Mouse (Mus musculus) thymus, postnatal 36 days (tissue): ENCODE measurements around the gene Rxra.

Experiments used
- DNase-seq, 2 experiments: peaks; one replicate each; pipeline ENCODE4 v3.0.0; 2022; ENCODE audit warnings: mixed read lengths in 2 of 2

Gene Rxra

DNA sequence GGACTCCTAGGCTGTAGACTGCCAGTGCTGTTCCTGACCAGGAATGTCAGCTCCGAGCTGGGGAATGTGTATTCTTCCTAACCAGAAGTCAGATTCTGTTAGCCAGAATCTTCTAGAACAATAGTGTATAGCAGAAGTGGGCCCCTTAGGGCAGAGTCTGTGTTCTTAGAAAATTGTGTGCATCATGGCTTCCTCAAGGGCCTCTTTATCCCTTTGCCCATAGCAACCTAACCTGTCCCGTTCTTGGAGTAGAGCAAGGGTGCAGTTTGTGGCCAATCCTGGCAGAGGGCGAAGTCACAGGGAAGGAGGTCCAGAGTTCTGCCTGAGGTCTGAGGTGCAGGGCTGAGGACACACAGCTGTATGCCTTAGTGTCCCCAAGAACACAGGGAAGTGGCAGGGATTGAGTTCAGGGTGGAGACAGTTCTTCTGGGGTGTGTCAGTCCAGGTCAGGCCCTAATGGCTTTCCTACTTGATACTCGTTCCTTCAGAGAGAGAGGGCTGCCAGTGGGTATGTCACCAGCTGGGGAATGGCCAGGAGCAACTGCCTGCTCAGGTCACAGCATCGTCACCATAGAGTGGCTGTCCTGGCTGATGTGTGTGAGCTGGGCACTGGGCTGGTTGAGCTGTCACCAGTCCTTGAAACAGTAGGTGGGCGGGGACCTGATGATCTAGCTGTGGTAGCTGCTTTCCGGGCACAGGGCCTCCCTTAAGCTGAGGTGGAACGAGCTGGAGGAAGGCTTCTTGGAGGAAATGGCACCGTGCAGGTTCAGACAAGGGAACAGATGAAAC lies 27.8 kb downstream of the Rxra start:
- DNase-seq: no peak

DNA sequence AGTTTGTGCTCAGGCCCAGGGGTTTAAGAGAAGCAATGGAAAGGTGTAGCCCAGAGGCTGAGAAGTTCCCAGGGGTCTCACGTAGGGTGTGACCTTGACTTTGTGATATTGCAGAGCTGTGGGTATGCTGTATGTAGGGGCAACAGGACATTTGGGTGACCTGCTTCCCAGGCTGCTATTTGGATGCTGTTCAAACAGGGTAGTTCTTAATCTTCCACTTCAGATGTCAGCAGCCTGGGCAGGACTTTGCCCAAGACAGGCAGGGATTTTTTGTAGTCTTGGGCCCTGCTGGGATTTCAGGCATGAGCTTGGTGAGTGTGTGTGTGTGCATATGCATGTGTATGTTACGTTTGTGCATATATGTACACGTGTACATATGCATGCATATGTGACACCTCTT lies 28.4 kb downstream of the Rxra start:
- no peak for DNase-seq

DNA sequence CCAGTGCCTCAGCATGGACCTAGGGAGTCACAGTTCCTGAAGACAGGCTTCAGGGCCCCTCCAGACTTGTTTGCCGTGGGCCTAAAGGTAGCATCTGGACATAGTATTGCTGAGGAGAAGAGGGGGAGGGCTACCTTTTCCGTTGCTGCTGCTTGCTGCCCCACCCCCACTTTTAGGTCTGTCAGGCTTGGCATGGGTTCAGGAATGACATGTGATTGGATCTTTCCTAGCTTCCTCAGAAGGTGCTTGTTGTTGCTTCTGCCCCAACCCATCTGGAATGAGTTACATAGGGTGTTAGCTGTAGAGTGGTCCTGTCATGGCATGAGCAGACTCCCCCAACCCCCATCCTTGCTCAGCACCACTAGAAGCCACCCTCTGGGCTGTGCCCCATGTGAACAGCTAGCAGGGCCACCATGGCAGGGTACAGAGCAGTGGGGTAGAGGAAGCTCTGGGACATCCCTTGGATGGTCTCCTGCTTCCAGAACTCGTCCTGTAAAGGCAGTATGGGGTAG lies 34.7 kb downstream of the Rxra start:
- no peak for DNase-seq

DNA sequence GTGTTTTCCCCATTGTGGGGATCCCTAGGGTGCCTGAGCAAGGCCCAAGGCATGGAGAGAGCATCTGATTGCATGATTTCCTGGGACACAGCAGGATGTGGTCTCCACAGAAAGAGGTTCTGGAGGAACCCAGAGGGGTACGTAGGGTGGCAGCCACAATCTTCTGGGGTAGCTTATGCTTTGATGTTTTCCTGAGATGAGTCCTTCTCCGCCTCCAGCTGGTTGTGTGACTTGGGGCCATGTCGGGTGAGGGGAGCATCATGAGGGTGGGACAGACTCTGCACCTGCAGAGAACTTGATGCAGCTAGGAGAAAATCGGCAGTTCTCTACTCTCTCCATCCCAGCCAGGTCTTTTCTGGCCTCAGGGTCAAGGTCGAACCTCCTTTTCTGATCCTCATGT lies 36.4 kb downstream of the Rxra start:
- DNase-seq: peak; percentile 16 to 42

DNA sequence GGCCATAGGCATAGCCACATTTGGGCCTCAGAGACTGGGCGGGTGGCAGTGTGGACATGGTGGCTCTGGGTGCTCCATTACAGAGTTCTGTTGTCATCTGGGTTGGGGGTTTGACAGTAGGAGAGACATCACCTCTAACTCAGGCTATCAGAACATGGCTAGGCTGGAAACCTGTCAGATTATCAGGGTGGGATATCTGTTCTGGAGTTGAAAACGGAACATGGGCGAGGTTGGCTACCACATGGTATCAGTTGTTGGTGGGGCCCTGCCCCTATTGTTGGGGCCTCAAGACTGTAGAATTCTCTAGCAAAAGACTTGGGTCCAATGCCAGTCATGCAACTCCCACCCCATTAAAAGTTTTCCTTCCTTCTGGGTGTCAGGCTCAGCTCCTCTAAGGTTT lies 37.1 kb downstream of the Rxra start:
- no peak for DNase-seq

DNA sequence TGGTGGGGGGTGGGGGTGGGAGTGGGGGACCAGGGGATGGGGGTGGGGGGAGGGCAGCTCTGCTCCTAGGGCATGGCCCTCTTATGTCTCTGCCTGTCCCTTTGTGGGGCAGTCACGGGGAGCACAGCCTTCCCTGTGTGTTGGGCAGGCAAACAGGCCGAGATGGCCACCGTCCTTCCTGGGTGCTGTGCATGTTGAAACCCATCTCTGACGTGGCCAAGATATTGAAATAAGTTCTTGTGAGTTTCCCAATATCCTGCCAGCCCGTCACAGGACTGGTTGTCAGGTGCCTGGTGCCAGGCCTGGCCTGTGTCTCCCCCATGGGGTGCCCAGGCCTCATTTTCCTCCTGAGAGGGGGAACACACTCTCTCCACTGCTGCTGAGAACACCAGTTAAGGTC lies 37.9 kb downstream of the Rxra start:
- no peak for DNase-seq

DNA sequence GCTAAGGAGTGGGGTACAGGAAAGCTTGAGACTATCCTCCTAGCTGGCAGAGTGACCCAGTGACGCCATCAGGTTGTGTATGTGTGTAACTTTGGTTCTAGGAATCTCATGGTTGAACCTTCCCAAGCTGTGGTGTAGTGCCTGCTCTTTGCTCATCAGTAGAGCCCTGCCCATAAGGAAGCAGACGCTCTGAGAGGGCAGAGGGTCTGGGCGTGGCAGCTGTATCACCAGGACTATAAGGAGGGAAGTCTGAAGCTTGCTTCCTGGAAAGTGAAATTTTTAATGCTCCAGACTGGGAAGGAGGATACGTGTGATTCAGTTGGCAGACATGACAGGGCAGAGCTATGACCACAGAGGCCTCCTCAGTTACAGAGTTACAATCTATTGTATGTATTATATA lies 39.0 kb downstream of the Rxra start:
- no peak for DNase-seq

DNA sequence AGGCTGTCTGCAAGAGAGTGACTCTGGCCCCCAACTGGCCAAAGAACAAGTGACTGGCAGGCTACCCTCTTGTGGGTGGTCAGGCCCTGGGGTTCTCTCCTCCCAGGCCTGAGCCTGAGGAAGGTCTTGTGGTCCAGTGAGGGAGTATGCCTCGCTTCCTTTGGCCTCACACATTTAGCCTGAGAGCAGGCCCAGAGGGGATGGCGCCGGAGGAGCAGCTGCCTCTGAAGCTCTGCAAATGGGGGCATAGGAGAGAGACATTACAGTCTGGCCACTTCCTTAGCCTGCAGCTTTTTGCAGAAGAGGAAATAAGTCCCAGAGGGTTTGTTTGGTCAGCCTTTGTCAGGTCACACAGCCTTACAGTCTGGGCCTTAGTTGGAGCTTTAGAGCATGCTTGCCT lies 40.1 kb downstream of the Rxra start:
- no peak for DNase-seq

DNA sequence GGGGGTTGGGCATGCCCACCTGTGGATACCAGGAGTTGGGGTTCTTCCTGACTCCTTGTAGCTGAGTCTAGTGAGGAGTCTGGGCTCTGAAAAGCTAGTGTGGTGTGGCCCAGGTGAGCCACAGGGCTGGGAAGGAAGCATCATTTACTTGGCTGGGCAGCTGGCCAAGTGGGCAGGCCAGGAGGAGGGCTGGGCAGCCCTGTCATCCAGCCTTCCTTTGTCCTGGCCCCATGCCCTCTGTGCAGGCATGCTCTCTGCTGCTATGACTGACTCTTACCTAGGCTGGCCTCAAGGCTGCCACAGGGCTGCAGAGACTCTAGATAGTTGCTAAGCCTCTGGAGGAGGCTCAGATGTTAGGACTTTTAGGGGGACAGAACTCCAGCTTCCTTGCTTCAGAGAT lies 42.0 kb downstream of the Rxra start:
- no peak for DNase-seq

DNA sequence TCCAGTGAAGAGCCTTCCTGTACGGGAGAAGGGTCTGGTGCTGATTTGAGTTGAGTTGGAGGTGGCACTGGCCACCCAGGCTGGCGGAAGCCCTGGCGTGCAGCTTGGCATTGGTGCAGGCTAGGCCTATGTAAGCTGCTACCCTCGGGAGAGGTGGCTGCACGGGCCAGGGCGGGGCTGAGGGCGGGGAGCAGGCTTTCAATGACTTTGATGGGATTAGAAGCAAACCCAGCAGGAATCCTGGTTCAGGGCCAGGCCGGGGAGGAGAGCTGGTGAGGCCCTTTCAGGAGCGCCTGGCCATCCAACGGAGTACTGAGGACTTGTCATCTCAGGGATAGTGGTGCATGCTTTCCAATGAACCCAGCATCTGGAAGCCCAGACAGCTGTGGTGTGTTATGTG lies 43.4 kb downstream of the Rxra start:
- no peak for DNase-seq

DNA sequence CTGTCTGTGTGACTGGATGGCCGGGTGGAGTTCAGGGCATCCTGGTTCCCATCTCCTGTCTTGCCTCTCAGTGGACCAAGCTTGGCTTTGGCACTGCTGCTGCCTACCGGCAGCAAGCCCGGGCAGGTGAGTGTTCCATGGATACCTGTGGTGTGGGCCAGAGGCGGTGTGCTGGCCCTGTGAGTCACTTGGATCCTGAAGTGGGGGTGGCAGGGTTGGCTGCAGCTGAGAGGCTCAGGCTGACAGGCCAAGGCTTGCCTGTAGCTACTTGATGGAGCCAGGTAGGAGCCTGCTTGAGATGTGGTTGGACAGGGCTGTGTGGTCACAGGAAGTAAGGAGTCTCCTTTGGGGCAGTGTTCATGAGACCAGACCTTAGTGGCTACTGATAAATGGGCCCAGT lies 45.4 kb downstream of the Rxra start:
- DNase-seq: no peak

DNA sequence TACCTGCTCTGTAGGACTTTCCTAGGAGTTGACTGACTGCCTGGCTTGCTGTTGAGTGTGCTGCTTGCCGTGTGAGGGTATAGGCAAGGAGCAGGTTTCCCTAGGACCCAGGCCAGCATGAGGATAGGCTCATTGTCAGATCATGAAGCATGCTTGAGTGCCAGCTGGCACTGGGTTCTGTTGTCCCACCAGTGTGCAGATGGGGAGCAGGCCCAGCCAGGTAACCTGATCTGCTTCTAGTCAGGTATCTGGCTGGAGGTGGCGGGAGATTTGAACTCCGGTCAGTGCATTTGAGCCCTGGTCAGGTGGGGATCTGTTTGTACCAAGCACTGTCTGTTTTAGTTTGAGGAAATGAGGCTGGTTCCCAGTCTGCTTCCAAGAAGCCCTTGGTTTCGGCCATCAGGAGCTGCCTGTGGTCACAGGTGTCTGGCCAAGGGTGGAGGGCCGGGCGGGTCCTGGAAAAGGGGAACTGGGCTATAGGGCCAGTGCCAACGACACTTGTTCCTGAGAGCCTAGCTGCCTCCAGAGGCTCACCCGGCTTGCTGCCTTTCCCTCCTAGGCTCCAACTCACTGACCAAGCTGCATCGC lies 48.6 kb downstream of the Rxra start:
- no peak for DNase-seq

DNA sequence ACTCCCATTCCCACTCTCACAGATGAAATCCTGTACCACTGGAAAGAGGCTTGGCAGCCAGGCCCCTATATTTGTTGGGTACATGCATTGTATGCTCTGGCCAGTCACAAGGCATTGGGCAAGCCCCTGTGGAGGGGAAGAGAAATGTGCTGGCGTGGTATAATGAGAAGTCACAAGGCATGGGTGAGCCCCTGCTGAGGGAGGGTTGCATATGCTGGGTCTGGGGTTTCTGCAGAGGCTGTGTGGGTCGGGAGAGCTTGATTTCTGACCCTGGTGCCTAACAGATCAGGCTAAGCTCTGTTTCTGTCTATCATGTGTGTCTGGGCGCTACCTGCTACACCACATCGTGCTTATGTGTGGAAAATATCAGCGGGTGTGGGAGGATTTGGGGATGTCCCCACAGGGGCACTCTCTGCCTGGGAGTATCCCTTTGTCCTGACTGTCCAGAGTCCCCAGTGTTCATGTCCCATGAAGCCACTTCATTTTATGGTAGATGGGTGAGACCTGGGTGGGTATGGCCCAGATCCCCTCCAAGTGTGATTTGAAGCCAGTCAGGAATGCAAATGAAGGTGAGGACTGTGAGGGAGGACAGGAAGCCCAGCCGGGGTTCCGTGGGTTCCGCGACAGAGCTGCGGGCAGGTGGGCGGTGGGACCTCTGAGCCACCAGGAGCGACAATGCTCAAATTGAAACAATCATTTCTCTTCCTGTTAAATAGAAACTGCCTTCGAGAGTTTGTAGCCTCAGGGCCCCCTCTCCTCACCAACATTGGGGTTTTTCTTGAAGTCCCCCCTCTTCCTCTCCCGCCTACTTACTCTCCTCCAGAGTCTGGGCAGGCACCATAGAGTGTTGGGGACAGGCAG lies 52.0 kb downstream of the Rxra start:
- DNase-seq: no peak

DNA sequence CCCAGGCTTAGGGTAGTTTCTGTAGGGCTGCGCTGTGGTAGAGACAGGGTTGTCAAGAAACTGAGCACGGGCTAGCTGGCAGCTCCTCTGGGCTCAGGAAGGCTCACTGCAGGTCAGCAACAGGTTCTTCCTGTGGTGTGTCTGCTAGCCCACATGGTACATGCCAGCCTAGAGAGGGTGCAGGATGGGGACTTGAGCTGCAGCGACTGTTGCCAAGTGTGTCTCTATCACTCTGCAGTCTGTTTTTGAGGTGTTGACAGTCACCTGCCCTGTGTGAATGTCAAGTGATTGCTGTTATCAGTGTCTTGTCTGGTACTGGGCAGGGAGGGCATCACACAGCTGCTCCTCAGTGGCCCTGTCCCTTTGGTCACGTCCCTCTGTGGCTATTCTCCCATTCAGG lies 52.8 kb downstream of the Rxra start:
- DNase-seq: no peak

DNA sequence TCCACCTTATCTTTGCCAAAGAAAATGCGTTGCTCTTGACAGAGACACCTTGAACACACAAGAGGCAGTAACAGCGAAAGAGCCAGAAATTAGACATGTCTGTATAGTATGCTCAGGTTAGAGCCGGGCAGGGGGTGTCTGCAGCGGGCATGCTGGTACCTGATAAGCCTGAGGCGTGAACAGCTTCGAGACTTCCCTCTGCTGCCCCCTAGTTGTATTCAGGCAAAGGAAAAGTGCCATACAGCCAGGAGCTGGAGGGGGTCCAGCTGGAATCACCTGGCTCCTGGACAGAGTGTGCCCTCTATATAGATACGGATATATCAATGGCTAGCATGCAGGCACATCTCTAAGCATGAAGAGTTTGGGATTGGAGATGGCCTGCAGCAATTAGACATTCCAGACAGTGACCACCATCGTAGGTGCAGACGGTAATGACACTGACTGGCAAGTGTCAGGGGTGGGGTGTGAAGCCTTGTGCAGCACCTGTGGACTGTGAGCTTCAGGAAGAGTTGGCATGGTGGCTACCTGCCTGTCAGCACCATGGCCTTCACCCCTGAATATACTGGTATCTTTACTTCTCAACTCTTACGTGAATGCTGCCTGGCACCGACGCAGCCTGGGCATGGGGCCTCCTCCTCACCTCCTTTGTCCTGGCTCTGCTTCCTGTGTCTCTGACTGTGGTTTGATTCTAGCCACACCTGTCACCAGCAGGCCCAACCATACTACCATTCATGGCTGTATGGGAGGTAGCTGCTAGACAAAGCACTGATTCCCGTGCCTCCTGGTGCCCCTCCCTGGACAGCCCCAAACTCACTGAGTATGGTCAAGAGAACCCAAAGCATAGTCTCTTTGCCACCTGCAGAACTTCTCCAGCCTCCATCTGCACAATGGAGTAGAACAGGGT lies 54.0 kb downstream of the Rxra start:
- DNase-seq: peak; percentile 24 to 29

DNA sequence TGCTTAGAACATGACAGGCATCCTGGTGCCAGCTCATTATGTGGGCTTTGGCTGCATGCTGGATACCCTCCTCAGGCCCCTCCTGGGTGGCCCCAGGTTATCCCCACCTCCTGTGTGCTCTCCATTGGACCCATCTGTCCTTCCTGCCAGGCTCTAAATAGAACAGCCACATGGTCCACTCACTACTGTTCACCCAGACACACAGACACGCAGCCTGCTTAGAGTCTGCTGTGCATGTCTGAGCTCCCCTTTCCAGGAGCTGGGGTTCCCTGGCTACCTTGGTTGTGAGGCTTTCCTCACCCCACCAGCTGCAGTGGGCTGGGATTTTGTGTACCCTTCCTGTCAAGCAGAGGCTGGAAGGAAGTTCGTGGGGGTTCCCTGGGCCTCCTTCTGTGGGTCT lies 56.8 kb downstream of the Rxra start:
- no peak for DNase-seq

DNA sequence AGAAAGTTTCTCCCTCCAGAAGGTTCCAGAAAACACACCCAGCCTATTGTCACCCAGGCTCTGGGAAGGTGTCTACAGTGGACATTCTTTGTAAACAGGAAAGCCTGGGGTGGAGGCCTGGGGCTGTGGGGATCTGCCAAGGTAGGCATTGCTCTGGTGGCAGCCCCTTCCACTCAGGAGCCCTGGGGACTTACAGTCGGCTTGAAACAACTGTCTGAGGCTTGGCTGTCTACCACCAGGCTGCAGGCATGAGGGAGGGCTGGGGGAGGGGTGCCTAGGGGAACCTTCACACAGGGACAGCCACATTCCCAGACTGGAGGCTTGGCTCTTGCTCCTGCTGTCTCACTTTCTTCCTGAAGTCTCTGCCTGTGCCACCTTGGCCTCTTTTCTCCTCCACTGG lies 58.1 kb downstream of the Rxra start:
- DNase-seq: no peak

DNA sequence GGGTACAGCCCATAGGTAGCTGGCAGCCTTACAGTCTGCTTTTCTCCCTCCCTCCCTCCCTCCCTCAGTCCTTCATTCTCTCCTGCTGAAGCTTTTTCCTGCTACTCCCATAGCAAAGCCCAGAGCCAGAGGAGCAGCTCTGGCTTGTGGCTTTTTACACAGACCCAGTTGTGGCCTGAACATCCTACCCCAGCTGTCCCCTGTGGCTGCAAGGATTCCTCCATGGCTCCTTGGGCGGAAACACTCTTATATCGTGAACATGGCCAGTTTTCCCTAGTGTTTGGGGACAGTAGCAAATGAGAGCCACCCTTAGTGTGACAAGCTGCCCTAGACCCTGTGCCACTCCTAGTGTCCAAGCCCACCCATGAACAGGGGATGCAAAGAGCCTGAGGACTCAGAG lies 58.6 kb downstream of the Rxra start:
- DNase-seq: no peak

DNA sequence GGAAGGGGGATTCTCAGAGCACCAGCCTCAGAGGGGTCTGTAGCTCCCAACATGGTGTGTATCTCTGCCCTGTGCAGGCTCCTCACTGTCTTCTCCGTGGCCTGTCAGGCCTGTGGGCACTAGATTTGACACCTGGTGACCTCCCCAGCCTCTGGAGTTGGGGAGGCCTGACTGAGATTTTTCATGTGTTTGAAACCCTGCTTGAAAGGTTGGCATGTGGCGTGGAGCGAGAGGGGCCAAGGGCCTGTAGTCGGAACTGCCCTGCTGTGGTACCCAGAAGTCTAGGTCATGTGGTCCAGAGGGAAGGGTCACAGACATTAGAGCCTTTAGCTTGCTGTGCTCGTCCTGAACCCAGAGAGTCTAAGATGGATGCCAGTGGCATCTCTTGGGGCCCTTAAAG lies 60.6 kb downstream of the Rxra start:
- DNase-seq: no peak

DNA sequence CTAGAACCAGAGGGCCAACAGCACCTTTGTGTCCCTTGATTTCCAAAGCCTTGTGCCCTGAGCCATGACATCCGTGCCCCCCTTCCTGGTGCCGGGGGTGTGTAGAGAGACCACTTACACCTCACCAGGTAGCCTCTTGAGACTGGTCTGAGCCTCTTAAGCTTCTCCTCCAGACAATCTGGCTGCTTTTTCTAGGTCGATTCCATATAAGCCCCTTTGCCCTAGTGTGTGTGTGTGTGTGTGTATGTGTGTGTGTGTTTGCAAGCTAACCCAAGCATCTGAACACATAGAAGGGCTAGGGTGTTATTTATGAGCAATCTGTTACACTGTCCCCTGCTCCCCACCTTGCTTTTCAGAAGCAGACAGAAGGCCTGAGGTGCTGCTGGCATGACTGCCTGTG lies 62.2 kb downstream of the Rxra start:
- DNase-seq: no peak

DNA sequence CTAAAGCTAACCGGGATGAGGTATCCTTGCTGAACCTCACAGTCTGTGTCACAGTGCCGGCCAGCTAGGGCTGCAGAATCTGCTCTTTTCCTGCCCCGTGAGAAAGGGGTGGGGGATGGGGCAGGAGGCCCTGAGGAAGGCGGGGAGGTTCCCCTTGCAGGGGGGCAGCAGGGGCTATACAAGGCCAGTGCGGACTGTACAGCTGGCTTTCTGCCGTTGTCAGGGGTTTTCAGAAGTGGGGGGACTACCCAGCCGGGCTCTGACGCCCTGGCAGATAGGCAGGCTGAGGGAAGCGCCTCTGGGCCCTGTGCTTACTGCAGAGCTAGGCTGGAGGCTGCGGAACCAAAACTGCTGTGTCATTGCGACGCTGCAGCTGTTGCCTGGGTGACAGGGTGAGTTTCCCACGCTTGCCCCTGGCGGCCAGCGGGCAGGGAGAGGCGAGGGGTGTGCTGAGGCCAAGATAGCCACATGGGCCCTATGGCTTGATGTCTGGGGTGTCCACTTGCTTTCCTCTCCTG lies 63.9 kb downstream of the Rxra start:
- DNase-seq: peak; percentile 61 to 68

DNA sequence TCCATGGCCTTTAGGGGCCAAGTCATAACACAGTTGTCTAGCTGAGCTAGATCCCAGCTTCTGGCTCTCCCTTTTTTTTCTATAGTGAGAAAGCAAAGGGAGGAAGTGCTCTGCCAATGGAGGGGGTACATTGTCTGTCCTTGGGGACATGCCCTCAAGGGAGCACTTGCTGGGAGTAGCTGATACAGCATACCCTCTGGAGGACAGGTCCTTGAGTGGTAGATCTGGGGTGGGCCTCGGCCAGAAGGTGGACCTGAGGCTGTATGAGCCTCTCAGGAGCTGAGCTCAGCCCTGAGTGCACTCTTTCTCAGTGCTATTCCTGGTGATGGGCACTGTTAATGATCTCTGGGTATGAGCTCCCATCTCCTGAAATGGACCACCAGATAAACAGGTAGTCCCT lies 66.9 kb downstream of the Rxra start:
- DNase-seq: no peak
